Mouse (Mus musculus) layer of hippocampus, adult 2 months (tissue): Measurements from ENCODE around the gene Zfp983. TPM values are rescaled to one million over a fixed set of nuclear protein-coding genes. Genes with fewer than 3 reads are reported as not detected.
"Not testable (repeated sequence)": the region's sequence is repeated elsewhere in the genome, so short reads cannot be mapped to it uniquely, and the experiment has no call there.

Source experiments
- DNase-seq, 2 experiments: peaks; one replicate each; pipeline ENCODE4 v3.0.0; 2022; ENCODE audit warnings: low spot score in 2 of 2
- H3K27ac ChIP-seq: fragments of 200-600 bp; 2 replicates; pipeline ENCODE4 v1.8.1; 2022
- H3K4me3 ChIP-seq: fragments of 200-600 bp; 2 replicates; pipeline ENCODE4 v1.8.1; 2022; ENCODE audit warnings: mild to moderate bottlenecking
- CTCF ChIP-seq: fragments of 200-600 bp; conservative IDR thresholded peaks from 2 replicates; pipeline ENCODE4 v1.8.1; 2022; ENCODE audit warnings: antibody characterized with exemption, mild to moderate bottlenecking, moderate library complexity
- long read RNA-seq, 2 experiments: library from polyadenylated mRNA; stranded (forward); transcript quantifications; one replicate each; pipeline ENCODE4 v2.0.0; 2021; ENCODE audit warnings: borderline mapping rate in 2 of 2
- total RNA-seq, 2 experiments: library from RNA; stranded (reverse); gene quantifications; 2 replicates each; pipeline ENCODE4 v1.2.3; 2021

Zfp983 gene
- total RNA-seq: 10 to 100 TPM; 11.1 to 11.3 TPM
- long read RNA-seq, experiment 1, partial matches to known transcripts: 0 of 7 reads
- long read RNA-seq, experiment 1, other reads (novel, unspliced or antisense): 7 of 7 reads
- long read RNA-seq, experiment 2, partial matches to known transcripts: 0 of 18 reads
- long read RNA-seq, experiment 2, other reads (novel, unspliced or antisense): 18 of 18 reads

DNA sequence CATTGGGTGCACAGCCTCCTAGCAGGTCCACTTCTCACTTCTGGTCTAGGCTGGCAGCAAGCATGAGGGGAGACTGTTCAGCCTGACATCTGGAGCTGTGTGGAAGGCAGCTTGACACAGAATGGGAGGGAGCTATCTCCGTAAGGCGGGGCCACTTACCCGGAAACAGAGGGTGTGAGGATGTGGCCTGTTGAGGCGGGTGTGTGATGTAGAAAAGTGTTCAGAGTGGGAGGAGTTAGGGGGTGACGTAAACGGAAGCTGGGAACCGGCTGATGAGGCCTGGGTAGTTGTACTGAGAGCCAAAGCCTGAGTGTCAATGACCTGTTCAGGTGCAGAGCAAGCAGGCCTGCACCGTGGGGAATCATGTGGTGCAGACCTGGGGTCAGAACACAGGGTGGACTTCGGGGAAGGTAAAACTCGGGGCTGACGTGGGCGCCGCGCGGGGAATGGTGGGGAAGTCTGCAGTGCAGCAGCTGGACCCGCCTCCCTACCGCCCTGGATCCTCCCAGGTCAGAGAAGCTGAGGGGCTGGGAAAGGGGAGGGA lies at the start of gene Zfp983:
Gene Zfp983, plus strand, starts transcription at position 261 of the 544 bp plus-strand sequence.
- H3K27ac ChIP-seq: peak within 1 kb of the TSS; percentile 65; the same call in 1 of the 2 replicates
- DNase-seq: peak; percentile 56 to 77

DNA sequence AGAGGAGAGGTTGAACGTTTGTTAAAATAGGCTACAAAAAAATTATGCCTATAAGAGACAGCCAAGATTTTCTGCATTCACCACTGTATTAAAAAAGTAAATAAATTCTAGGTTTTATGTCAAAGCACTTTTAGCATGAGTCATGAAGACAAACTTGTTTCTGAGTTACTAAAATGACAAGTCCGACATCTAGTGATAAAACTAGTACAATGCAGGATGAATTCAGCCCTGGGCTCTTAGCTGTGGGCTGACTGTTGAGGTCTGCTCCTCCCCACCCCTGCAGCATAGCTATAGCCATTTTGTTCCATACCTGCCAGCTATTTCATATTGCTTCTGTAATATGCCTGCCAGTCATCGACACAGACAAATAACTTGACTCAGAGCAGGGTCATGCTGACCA lies 34.1 kb upstream of the Zfp983 start:
- peak; percentile 48 for TF ChIP-seq CTCF
- H3K4me3 ChIP-seq: no peak overlapping the region

More for the DNA sequence above, at the start of gene Zfp983:
- H3K4me3 ChIP-seq: peak within 1 kb of the TSS; percentile 54

DNA sequence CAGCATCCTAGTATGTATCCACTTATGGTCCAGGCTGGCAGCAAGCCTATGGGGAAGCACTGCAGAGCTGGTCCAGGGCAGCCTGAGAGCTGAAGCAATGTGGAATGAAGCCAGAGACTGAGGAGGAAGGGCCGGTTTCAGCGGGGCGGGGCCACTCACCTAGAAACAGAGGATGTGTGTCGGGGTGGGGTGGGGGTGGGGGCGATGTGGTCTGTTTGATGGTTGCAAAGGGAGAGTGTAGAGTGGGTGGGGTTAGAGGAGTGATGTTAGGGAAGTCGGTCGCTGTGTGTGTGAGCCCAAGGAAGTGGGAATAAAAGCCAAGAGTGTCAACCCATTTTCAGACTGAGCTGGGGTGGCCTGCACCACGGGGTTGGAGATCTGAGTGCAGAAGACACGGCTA lies 33.1 kb upstream of the Zfp983 start:
- TF ChIP-seq CTCF: no peak
- H3K4me3 ChIP-seq: no peak overlapping the region
- no peak overlapping the region for H3K27ac ChIP-seq
- DNase-seq: no peak

More for the DNA sequence above, 34.1 kb upstream of the Zfp983 start:
- DNase-seq: no peak
- no peak overlapping the region for H3K27ac ChIP-seq

DNA sequence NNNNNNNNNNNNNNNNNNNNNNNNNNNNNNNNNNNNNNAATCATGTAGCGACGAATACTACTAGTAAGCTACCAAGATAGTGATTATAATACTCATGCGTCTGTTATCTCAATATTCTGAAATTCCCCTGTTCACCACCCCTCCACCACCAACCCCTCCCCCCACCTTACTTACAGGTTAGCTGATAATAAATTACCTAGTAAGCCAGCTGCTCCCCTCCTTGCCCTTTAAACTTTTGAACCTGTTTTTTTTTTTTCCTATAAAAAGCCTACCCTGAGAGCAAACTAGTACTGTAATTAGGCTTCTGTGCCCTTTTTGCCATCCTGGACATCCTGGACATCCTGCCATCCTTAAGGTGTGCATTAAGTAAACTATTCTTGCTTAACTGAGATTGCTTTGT lies 26.8 kb upstream of the Zfp983 start:
- no peak for DNase-seq
- no peak for TF ChIP-seq CTCF
- H3K4me3 ChIP-seq: no peak overlapping the region
- H3K27ac ChIP-seq: no peak overlapping the region

DNA sequence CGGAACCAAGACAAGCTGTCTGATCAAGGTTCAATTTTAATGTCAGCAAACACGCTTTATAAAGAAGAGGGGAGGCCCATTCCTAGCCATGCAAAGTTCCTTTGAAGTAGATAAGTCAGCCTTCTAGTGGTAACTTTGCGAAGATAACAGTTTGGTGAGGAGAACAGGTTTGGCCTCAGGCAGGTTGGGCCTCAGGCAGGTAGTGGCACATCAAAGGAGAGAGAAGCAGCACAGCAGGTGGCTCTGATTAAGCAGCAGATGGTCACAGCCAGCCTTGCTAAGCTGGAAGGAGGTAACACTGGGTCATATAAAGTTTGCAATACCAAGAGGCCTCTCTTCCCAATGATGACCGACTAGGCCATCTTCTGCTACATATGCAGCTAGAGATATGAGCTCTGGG lies 14.7 kb upstream of the Zfp983 start:
- not testable (repeated sequence) for DNase-seq, H3K27ac ChIP-seq

DNA sequence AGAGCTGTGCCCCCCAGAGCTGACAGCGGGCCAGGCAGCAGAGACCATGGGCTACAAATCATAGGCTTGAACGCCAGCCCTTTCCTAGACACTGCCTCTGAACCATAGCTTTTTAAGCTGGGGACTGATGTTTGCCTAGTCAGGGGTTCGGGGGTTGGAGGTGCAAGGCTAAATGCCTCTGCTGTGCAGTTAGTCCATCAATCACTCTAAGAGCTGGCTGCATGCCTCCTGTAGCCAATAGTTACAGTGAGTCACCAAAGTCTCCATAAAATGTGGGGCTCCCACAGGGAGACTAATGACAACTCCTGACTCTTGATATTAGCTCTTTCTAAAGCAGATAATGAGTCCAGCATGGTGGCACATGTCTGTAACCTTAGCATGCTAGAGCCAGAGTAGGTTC lies 1.6 kb upstream of the Zfp983 start:
- no peak for DNase-seq
- Histone ChIP-seq H3K4me3 (no peak overlapping the region), H3K27ac (no peak overlapping the region)
- TF ChIP-seq CTCF: no peak

More for the DNA sequence above, 14.7 kb upstream of the Zfp983 start:
- not testable (repeated sequence) for H3K4me3 ChIP-seq

DNA sequence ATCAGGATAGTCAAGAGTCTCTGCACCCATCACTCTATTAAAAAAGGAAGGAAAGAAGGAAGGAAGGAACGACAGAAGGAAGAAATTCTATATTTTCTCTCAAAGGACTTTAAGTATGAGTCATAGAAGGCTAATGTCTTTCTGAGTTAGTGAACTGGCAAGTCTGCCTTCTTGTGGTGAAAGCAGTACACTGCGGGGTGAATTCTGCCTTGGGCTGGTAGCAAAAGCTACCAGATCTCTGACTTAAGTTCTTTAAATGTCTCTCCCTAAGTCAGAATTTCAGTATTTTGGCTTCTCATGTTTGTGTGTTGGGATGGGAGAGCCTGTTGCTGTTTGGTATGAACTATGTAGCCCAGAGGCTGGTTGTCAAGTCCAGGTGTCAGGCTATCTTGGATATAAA lies 488 bp upstream of the Zfp983 start:
- no peak for DNase-seq
- peak; percentile 68 for TF ChIP-seq CTCF
- Histone ChIP-seq H3K27ac (peak overlapping the region; percentile 65; the same call in 1 of the 2 replicates), H3K4me3 (peak overlapping the region; percentile 54)

DNA sequence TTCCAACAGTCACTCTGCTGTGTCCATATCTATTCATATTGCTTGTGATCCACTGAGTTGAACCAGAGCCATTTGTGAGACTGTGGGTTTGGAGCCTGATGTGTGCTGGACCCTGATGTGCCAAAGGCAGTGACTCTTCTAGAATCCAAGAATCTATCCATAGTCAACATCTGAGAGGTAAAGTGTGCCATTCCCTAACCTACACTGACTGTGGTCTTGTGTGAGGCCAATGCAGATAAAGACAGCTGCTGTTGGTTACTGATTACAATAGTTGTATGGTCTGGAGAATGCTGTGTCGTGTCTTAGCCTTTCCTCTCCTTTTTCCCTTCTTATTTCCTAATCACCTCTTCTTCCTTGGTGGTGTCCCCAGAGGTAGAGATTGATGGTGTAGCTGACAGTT lies 28.4 kb downstream of the Zfp983 start:
- H3K27ac ChIP-seq, DNase-seq, H3K4me3 ChIP-seq: not testable (repeated sequence)

DNA sequence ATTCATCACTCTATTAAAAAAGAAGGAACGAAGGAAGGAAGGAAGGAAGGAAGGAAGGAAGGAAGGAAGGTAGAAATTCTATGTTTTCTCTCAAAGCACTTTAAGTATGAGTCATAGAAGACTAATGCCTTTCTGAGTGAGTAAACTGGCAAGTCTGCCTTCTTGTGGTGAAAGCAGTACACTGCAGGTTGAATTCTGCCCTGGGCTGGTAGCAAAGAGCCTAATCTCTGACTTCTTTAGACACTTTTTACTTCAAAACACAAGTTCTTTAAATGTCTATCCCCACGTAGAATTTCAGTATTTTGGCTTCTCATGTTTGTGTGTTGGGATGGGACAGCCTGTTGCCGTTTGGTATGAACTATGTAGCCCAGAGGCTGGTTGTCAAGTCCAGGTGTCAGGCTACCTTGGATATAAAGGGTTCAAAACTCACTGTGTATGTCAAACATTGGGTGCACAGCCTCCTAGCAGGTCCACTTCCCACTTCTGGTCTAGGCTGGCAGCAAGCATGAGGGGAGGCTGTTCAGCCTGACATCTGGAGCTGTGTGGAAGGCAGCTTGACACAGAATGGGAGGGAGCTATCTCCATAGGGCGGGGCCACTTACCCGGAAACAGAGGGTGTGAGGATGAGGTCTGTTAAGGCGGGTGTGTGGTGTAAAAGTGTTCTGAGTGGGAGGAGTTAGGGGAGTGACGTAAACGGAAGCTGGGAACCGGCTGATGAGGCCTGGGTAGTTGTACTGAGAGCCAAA lies 29.0 kb downstream of the Zfp983 start:
- TF ChIP-seq CTCF: peak; percentile 83

DNA sequence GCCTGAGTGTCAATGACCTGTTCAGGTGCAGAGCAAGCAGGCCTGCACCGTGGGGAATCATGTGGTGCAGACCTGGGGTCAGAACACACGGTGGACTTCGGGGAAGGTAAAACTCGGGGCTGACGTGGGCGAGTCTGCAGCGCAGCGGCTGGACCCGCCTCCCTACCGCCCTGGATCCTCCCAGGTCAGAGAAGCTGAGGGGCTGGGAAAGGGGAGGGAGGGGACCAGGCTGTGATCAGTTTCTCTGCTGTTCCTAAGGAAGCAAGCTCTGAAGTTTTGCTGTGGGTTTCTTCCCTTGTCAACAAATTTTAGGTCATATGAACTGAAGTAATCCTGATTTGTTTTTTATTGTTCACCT lies 29.6 kb downstream of the Zfp983 start:
- H3K27ac ChIP-seq: peak overlapping the region; percentile 83

More for the DNA sequence above, 29.0 kb downstream of the Zfp983 start:
- DNase-seq: peak; percentile 67 to 85
- H3K27ac ChIP-seq: peak overlapping the region; percentile 83
- peak overlapping the region; percentile 72 for H3K4me3 ChIP-seq

DNA sequence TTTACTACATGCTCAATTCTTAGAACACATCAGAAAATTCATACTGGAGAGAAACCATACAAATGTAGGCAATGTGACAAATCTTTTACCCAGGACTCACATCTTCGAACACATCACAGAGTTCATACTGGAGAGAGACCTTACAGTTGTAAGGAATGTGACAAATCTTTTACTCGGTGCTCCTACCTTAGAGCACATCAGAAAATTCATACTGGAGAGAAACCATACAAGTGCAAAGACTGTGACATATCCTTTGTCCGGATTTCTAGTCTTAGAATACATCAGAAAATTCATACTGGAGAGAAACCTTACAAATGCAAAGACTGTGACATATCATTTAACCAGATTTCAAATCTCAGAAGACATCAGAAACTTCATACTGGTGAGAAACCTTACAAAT lies 41.1 kb downstream of the Zfp983 start, which contains the start of gene Gm10226:
Gene Gm10226, plus strand, starts transcription at position 301 of the 400 bp plus-strand sequence.
- no peak for DNase-seq

More for the DNA sequence above, 29.6 kb downstream of the Zfp983 start:
- H3K4me3 ChIP-seq: peak overlapping the region; percentile 72
- not testable (repeated sequence) for DNase-seq

DNA sequence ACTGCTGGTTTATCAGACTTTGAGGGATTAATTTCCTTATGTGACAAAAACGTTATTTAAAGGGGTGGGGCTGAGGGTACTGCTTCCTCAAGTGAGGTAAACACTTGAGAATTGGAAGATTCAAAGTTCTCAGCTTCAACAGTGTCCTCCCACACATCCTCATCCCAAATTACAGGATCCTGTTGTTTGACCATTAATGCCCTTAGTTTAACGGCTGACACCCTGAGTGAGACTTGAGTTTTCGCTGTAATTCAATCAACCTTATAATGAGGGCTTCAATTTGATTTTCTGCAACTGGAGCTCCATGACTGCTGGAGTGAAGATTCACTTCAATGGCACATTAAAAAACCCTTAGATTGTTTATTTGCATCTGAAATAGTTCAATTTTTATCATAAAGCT lies 42.9 kb downstream of the Zfp983 start:
- no peak for TF ChIP-seq CTCF
- Histone ChIP-seq H3K27ac (no peak overlapping the region), H3K4me3 (no peak overlapping the region)
- DNase-seq: no peak

More for the DNA sequence above, 41.1 kb downstream of the Zfp983 start, which contains the start of gene Gm10226:
- Histone ChIP-seq H3K27ac (no peak within 1 kb of the TSS), H3K4me3 (no peak within 1 kb of the TSS)
- TF ChIP-seq CTCF: no peak

DNA sequence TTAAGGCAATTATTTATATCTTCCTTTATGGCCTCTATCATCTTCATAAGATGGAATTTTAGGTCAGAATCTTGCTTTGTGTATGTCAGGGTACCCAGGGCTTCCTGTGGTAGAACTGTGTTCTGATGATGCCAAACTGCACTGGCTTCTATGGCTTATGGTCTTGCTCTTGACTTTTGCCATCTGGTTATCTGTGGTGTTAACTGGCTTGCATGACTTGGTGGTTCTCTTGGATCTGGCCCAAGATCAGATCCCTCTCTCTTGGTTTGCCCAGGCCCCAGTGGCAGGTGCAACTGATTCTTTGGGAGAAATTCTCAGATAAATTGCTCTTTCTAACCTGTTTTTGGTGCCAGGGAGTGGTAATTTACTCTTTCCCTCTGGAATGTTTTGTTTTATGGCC lies 45.6 kb downstream of the Zfp983 start:
- no peak for DNase-seq
- no peak overlapping the region for H3K4me3 ChIP-seq
- TF ChIP-seq CTCF: no peak
- H3K27ac ChIP-seq: no peak overlapping the region
